Mouse (Mus musculus) gastrocnemius, postnatal 25 days (tissue): ENCODE measurements around the gene Tspan18. TPM values are rescaled to one million over a fixed set of nuclear protein-coding genes. Genes with fewer than 3 reads are reported as not detected.

Source experiments
- DNase-seq: peaks from one replicate; pipeline ENCODE4 v3.0.0; 2022
- total RNA-seq, 2 experiments: library from RNA; stranded (reverse); gene quantifications; 1 replicate in 1 of 2; 2 replicates in 1 of 2; pipeline ENCODE4 v1.2.3; 2021

The Tspan18 gene
- total RNA-seq, 2 experiments from 2014 or later, result 3.8 TPM

- DNase-seq, result no peak
These were observed 115.8 kb downstream of the Tspan18 start for GRCm38 (mm10) chr2:93218353-93218990.

- peak; percentile 72 for DNase-seq
These were observed 117.3 kb downstream of the Tspan18 start for GRCm38 (mm10) chr2:93217015-93217414.

GRCm38 (mm10) chr2:93215790-93216189, 118.5 kb downstream of the Tspan18 start:
- DNase-seq, result no peak

- no peak for DNase-seq
These were observed 120.1 kb downstream of the Tspan18 start for GRCm38 (mm10) chr2:93214192-93214591.

- peak; percentile 56 for DNase-seq
These were observed 121.4 kb downstream of the Tspan18 start for GRCm38 (mm10) chr2:93212865-93213264.

- DNase-seq, result no peak
These were observed 121.9 kb downstream of the Tspan18 start for GRCm38 (mm10) chr2:93212386-93212785.

- no peak for DNase-seq
These were observed 128.2 kb downstream of the Tspan18 start for GRCm38 (mm10) chr2:93206126-93206525.

- no peak for DNase-seq
These were observed 129.7 kb downstream of the Tspan18 start for GRCm38 (mm10) chr2:93204571-93204970.

GRCm38 (mm10) chr2:93203682-93204081, 130.6 kb downstream of the Tspan18 start:
- no peak for DNase-seq

GRCm38 (mm10) chr2:93202782-93203181, 131.5 kb downstream of the Tspan18 start:
- no peak for DNase-seq

GRCm38 (mm10) chr2:93201997-93202396, 132.3 kb downstream of the Tspan18 start:
- no peak for DNase-seq

- no peak for DNase-seq
These were observed 133.5 kb downstream of the Tspan18 start for GRCm38 (mm10) chr2:93200681-93201340.

- peak; percentile 65 for DNase-seq
These were observed 134.8 kb downstream of the Tspan18 start for GRCm38 (mm10) chr2:93199531-93199974.

GRCm38 (mm10) chr2:93198846-93199245, 135.5 kb downstream of the Tspan18 start:
- peak; percentile 80 for DNase-seq

GRCm38 (mm10) chr2:93193806-93194205, 140.5 kb downstream of the Tspan18 start:
- no peak for DNase-seq

- peak; percentile 58 for DNase-seq
These were observed 141.6 kb downstream of the Tspan18 start for GRCm38 (mm10) chr2:93192671-93193080.

- DNase-seq, result no peak
These were observed 142.1 kb downstream of the Tspan18 start for GRCm38 (mm10) chr2:93192182-93192560.

- DNase-seq, result no peak
These were observed 142.7 kb downstream of the Tspan18 start for GRCm38 (mm10) chr2:93191488-93192181.

GRCm38 (mm10) chr2:93190771-93191487, 143.4 kb downstream of the Tspan18 start:
- DNase-seq, result no peak

- DNase-seq, result no peak
These were observed 145.4 kb downstream of the Tspan18 start for GRCm38 (mm10) chr2:93188761-93189458.

GRCm38 (mm10) chr2:93188020-93188760, 146.1 kb downstream of the Tspan18 start:
- DNase-seq, result no peak
